Mouse (Mus musculus) embryonic facial prominence, embryonic 12.5 days (tissue): ENCODE measurements around the gene Gfpt2. TPM values are rescaled to one million over a fixed set of nuclear protein-coding genes. Genes with fewer than 3 reads are reported as not detected.

ENCODE experiments used
- ATAC-seq: fragments of 200-750 bp; cut with Nextera tagmentation; 2 replicates; pipeline ENCODE4 v1.8.0; 2017; ENCODE audit not compliant: insufficient number of reproducible peaks, insufficient read depth, low FRiP score, low TSS enrichment
- H3K27ac ChIP-seq: fragments of 300-500 bp; sonication (generic); 2 replicates; pipeline ENCODE4 v1.5.1; 2016; ENCODE audit warnings: mild to moderate bottlenecking
- H3K27me3 ChIP-seq: fragments of 300-500 bp; sonication (generic); 2 replicates; pipeline ENCODE4 v1.6.1; 2016; ENCODE audit warnings: mild to moderate bottlenecking, moderate library complexity
- H3K36me3 ChIP-seq: fragments of 300-500 bp; sonication (generic); 2 replicates; pipeline ENCODE4 v1.6.1; 2016; ENCODE audit warnings: mild to moderate bottlenecking
- H3K4me1 ChIP-seq: fragments of 300-500 bp; sonication (generic); 2 replicates; pipeline ENCODE4 v1.6.1; 2016
- H3K4me2 ChIP-seq: fragments of 300-500 bp; sonication (generic); replicated peaks from 2 replicates; pipeline ENCODE4 v1.6.1; 2016; ENCODE audit warnings: mild to moderate bottlenecking, moderate library complexity
- H3K4me3 ChIP-seq: fragments of 300-500 bp; sonication (generic); 2 replicates; pipeline ENCODE4 v1.5.1; 2016; ENCODE audit warnings: mild to moderate bottlenecking
- H3K9ac ChIP-seq: fragments of 300-500 bp; sonication (generic); 2 replicates; pipeline ENCODE4 v1.6.1; 2016; ENCODE audit warnings: mild to moderate bottlenecking, moderate library complexity
- H3K9me3 ChIP-seq: fragments of 300-500 bp; sonication (generic); 2 replicates; pipeline ENCODE4 v1.6.1; 2016; ENCODE audit warnings: mild to moderate bottlenecking, moderate library complexity
- WGBS: fragments of 180-500 bp; shearing (Covaris S2); methylation state at CpG from one replicate; pipeline ENCODE4 v1.1.7; 2016; 5-methylcytosine and 5-hydroxymethylcytosine counted together
- polyA plus RNA-seq: library from polyadenylated mRNA; unstranded; fragments of >200 nt; fragmentation: Nextera tagmentation; extraction: Ambion mirVana; gene quantifications from 2 replicates; pipeline ENCODE4 v1.2.1, GENCODE M21; 2016

Gene Gfpt2
- polyA plus RNA-seq, 1 experiment from 2014 or later = 25.3 TPM

- Histone ChIP-seq H3K9me3 (no peaks in the 10 kb centered on the region), H3K36me3 (peaks cover 39% of the 10 kb centered on the region), H3K4me1 (no peaks in the 10 kb centered on the region), H3K9ac (no peak overlapping the region), H3K4me3 (no peak overlapping the region), H3K27ac (no peak overlapping the region), H3K4me2 (no peak overlapping the region), H3K27me3 (no peaks in the 10 kb centered on the region)
- 93% methylated on average over 2 of the region's 2 CpGs for WGBS
- no peak for ATAC-seq
These were observed 28.4 kb downstream of the Gfpt2 start for GRCm38 (mm10) chr11:49822337-49822736.

GRCm38 (mm10) chr11:49824896-49825295 lies 30.9 kb downstream of the Gfpt2 start:
- no peaks in the 10 kb centered on the region for H3K4me1 ChIP-seq
- no peak for ATAC-seq
- H3K27ac ChIP-seq = no peak overlapping the region
- peaks cover 37% of the 10 kb centered on the region for H3K36me3 ChIP-seq
- no peak overlapping the region for H3K4me2 ChIP-seq
- no peaks in the 10 kb centered on the region for H3K27me3 ChIP-seq
- no peak overlapping the region for H3K9ac ChIP-seq
- no peaks in the 10 kb centered on the region for H3K9me3 ChIP-seq
- WGBS = 46% methylated on average over 2 of the region's 2 CpGs
- H3K4me3 ChIP-seq = no peak overlapping the region

GRCm38 (mm10) chr11:49827243-49827642 lies 33.3 kb downstream of the Gfpt2 start:
- Histone ChIP-seq H3K4me2 (no peak overlapping the region), H3K36me3 (peaks cover 54% of the 10 kb centered on the region), H3K27ac (no peak overlapping the region), H3K4me3 (no peak overlapping the region), H3K4me1 (no peaks in the 10 kb centered on the region), H3K9ac (no peak overlapping the region), H3K27me3 (no peaks in the 10 kb centered on the region), H3K9me3 (no peaks in the 10 kb centered on the region)
- 34% methylated on average over 6 of the region's 6 CpGs for WGBS
- no peak for ATAC-seq

- no peak for ATAC-seq
- no peak overlapping the region for H3K4me3 ChIP-seq
- H3K4me2 ChIP-seq = no peak overlapping the region
- H3K9ac ChIP-seq = no peak overlapping the region
- no peaks in the 10 kb centered on the region for H3K27me3 ChIP-seq
- H3K27ac ChIP-seq = no peak overlapping the region
- peaks cover 54% of the 10 kb centered on the region for H3K36me3 ChIP-seq
- WGBS = 80% methylated on average over 7 of the region's 7 CpGs
- no peaks in the 10 kb centered on the region for H3K9me3 ChIP-seq
- H3K4me1 ChIP-seq = no peaks in the 10 kb centered on the region
These were observed 35.3 kb downstream of the Gfpt2 start for GRCm38 (mm10) chr11:49829176-49829745.

- Histone ChIP-seq H3K4me2 (no peak overlapping the region), H3K36me3 (peaks cover 57% of the 10 kb centered on the region), H3K27me3 (no peaks in the 10 kb centered on the region)
These were observed 38.0 kb downstream of the Gfpt2 start for GRCm38 (mm10) chr11:49831980-49832379.

GRCm38 (mm10) chr11:49832962-49833361 lies 39.0 kb downstream of the Gfpt2 start:
- H3K27me3 ChIP-seq = no peaks in the 10 kb centered on the region
- no peak for ATAC-seq
- H3K36me3 ChIP-seq = peaks cover 65% of the 10 kb centered on the region
- H3K4me3 ChIP-seq = no peak overlapping the region
- WGBS = 83% methylated on average over 5 of the region's 5 CpGs
- no peaks in the 10 kb centered on the region for H3K4me1 ChIP-seq
- no peak overlapping the region for H3K27ac ChIP-seq
- no peak overlapping the region for H3K9ac ChIP-seq
- H3K4me2 ChIP-seq = no peak overlapping the region
- no peaks in the 10 kb centered on the region for H3K9me3 ChIP-seq

More at GRCm38 (mm10) chr11:49831980-49832379, 38.0 kb downstream of the Gfpt2 start:
- H3K27ac ChIP-seq = no peak overlapping the region
- H3K4me3 ChIP-seq = no peak overlapping the region
- 70% methylated on average over 12 of the region's 12 CpGs for WGBS
- no peak overlapping the region for H3K9ac ChIP-seq
- ATAC-seq = no peak
- H3K4me1 ChIP-seq = no peaks in the 10 kb centered on the region
- H3K9me3 ChIP-seq = no peaks in the 10 kb centered on the region

GRCm38 (mm10) chr11:49834248-49834647 lies 40.3 kb downstream of the Gfpt2 start:
- Histone ChIP-seq H3K4me2 (no peak overlapping the region), H3K27ac (no peak overlapping the region), H3K9me3 (no peaks in the 10 kb centered on the region), H3K9ac (no peak overlapping the region), H3K4me1 (no peaks in the 10 kb centered on the region), H3K4me3 (no peak overlapping the region), H3K27me3 (no peaks in the 10 kb centered on the region), H3K36me3 (peaks cover 64% of the 10 kb centered on the region)
- WGBS = 89% methylated on average over 6 of the region's 6 CpGs
- no peak for ATAC-seq

- Histone ChIP-seq H3K4me3 (no peak overlapping the region), H3K36me3 (peaks cover 59% of the 10 kb centered on the region), H3K4me2 (no peak overlapping the region), H3K27me3 (no peaks in the 10 kb centered on the region), H3K27ac (no peak overlapping the region), H3K4me1 (no peaks in the 10 kb centered on the region), H3K9ac (no peak overlapping the region), H3K9me3 (no peaks in the 10 kb centered on the region)
- WGBS = 94% methylated on average over 11 of the region's 11 CpGs
- ATAC-seq = no peak
These were observed 41.4 kb downstream of the Gfpt2 start for GRCm38 (mm10) chr11:49835257-49835956.

GRCm38 (mm10) chr11:49837717-49838407 lies 43.9 kb downstream of the Gfpt2 start:
- H3K4me2 ChIP-seq = no peak overlapping the region
- no peaks in the 10 kb centered on the region for H3K9me3 ChIP-seq
- WGBS = 67% methylated on average over 13 of the region's 13 CpGs
- no peak overlapping the region for H3K9ac ChIP-seq
- no peak overlapping the region for H3K4me3 ChIP-seq
- no peak overlapping the region for H3K27ac ChIP-seq
- peaks cover 37% of the 10 kb centered on the region for H3K36me3 ChIP-seq
- H3K4me1 ChIP-seq = no peaks in the 10 kb centered on the region
- H3K27me3 ChIP-seq = no peaks in the 10 kb centered on the region
- ATAC-seq = no peak

- Histone ChIP-seq H3K36me3 (peaks cover 10% of the 10 kb centered on the region; the same call in 1 of the 2 replicates), H3K9me3 (no peaks in the 10 kb centered on the region), H3K9ac (no peak overlapping the region), H3K4me2 (no peak overlapping the region), H3K27ac (no peak overlapping the region), H3K27me3 (no peaks in the 10 kb centered on the region), H3K4me1 (no peaks in the 10 kb centered on the region), H3K4me3 (no peak overlapping the region)
- 91% methylated on average over 1 of the region's 1 CpGs for WGBS
- no peak for ATAC-seq
These were observed 46.7 kb downstream of the Gfpt2 start for GRCm38 (mm10) chr11:49840666-49841065.

GRCm38 (mm10) chr11:49841886-49842285 lies 47.9 kb downstream of the Gfpt2 start:
- Histone ChIP-seq H3K4me1 (no peaks in the 10 kb centered on the region), H3K4me2 (no peak overlapping the region), H3K27me3 (no peaks in the 10 kb centered on the region), H3K4me3 (no peak overlapping the region), H3K27ac (no peak overlapping the region), H3K36me3 (peaks cover 10% of the 10 kb centered on the region; the same call in 1 of the 2 replicates), H3K9ac (no peak overlapping the region), H3K9me3 (no peaks in the 10 kb centered on the region)
- 67% methylated on average over 1 of the region's 1 CpGs for WGBS
- ATAC-seq = no peak

- 49% methylated on average over 3 of the region's 3 CpGs for WGBS
- H3K4me1 ChIP-seq = peaks cover 5% of the 10 kb centered on the region
- H3K4me3 ChIP-seq = no peak overlapping the region
- H3K27ac ChIP-seq = no peak overlapping the region
- H3K9ac ChIP-seq = no peak overlapping the region
- H3K4me2 ChIP-seq = no peak overlapping the region
- ATAC-seq = no peak
- H3K27me3 ChIP-seq = no peaks in the 10 kb centered on the region
- H3K9me3 ChIP-seq = no peaks in the 10 kb centered on the region
- peaks cover 5% of the 10 kb centered on the region; the same call in 1 of the 2 replicates for H3K36me3 ChIP-seq
These were observed 48.7 kb downstream of the Gfpt2 start for GRCm38 (mm10) chr11:49842718-49843117.
